Mouse (Mus musculus): ENCODE measurements around the gene Oxa1l. TPM values are rescaled to one million over a fixed set of nuclear protein-coding genes. Genes with fewer than 3 reads are reported as not detected.

Gene Oxa1l
- polyA plus RNA-seq, 1 experiment: 177 TPM

DNA sequence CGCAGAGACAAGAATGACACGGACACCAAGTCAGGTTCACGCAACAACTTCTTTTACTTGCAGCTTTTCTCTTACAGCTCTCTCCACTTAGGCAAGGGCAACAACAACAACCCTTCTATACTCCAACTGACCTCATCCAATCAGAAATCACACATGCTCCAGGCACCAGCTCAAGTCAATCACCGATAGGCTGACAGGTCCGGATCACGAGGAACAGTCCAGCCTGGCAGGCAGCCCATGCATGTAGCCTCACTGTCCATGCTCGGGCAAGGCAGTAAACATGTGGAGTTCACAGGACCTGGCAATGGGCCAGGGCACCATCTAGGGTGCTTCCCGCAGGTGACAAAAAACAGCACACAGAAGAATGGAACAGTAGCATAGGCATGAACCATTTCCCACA is 8.3 kb upstream of the Oxa1l start:
- TF ChIP-seq CTCF (IDR thresholded peaks at IDR 0.05; ENCODE audit: borderline replicate concordance, control insufficient read depth, extremely low read depth, insufficient read depth, low read length, poor library complexity): no peak
- TF ChIP-seq POLR2A (IDR thresholded peaks at IDR 0.05; ENCODE audit: control insufficient read depth, extremely low read depth, insufficient read depth, low read length, poor library complexity): no peak
- Histone ChIP-seq H3K4me1 (replicated peaks; ENCODE audit: control insufficient read depth, insufficient read depth, low read length) (peaks cover 8% of the 10 kb centered on the region), H3K27ac (ENCODE audit: control insufficient read depth, insufficient read depth, low read length) (no peak overlapping the region), H3K4me3 (ENCODE audit: control insufficient read depth, insufficient read depth, low read length) (no peak overlapping the region), H3K27me3 (ENCODE audit: control insufficient read depth, insufficient read depth, low read length) (no peaks in the 10 kb centered on the region), H3K36me3 (ENCODE audit: control insufficient read depth, insufficient read depth, low read length) (no peaks in the 10 kb centered on the region)
- WGBS: 82% methylated on average over 8 of the region's 8 CpGs
- DNase-seq: no peak

DNA sequence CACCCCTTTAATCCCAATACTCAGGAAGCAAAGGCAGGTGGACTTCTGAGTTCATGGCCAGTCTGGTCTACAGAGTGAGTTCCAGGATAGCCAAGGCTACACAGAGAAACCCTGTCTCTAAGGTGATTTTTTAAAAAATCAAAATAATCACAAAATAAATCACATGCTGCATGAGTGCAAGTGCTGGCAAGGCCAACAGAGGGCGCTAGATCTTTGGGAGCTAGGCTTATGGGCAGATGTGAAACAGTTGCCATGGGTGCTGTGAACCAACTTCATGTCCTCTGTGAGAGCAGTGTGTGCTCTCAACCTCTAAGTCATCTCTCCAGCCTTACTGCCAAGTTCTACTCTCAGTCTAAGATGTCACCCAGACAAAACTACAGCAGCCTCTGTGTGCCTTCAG is 6.2 kb upstream of the Oxa1l start:
- Histone ChIP-seq H3K36me3 (ENCODE audit: control insufficient read depth, insufficient read depth, low read length) (no peaks in the 10 kb centered on the region), H3K27me3 (ENCODE audit: control insufficient read depth, insufficient read depth, low read length) (no peaks in the 10 kb centered on the region), H3K4me1 (replicated peaks; ENCODE audit: control insufficient read depth, insufficient read depth, low read length) (peaks cover 8% of the 10 kb centered on the region), H3K27ac (ENCODE audit: control insufficient read depth, insufficient read depth, low read length) (no peak overlapping the region), H3K4me3 (ENCODE audit: control insufficient read depth, insufficient read depth, low read length) (no peak overlapping the region)
- 83% methylated on average over 1 of the region's 1 CpGs for WGBS
- no peak for TF ChIP-seq CTCF (IDR thresholded peaks at IDR 0.05; ENCODE audit: borderline replicate concordance, control insufficient read depth, extremely low read depth, insufficient read depth, low read length, poor library complexity)
- no peak for TF ChIP-seq POLR2A (IDR thresholded peaks at IDR 0.05; ENCODE audit: control insufficient read depth, extremely low read depth, insufficient read depth, low read length, poor library complexity)
- no peak for DNase-seq

DNA sequence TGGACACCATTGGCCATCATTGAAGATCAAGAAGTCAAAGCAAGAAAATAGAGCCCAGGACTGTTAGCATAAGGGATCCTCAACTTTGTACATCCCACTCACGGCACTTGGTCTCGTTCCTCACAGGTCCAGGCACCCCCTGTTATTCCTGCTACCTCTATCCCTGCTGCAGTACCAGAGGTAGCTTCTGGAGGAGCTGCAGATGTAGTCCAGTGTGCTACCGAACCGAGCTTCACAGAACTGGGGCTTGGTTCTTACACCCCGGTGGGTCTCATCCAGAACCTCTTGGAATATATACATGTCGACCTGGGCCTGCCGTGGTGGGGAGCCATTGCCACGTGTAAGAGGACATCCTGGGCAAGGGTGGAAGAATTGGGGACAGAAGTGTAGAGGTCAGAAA is 2.5 kb downstream of the Oxa1l start:
- 96% methylated on average over 8 of the region's 8 CpGs for WGBS
- no peak overlapping the region for H3K27ac ChIP-seq (ENCODE audit: control insufficient read depth, insufficient read depth, low read length)
- TF ChIP-seq POLR2A (IDR thresholded peaks at IDR 0.05; ENCODE audit: control insufficient read depth, extremely low read depth, insufficient read depth, low read length, poor library complexity) (no peak), CTCF (IDR thresholded peaks at IDR 0.05; ENCODE audit: borderline replicate concordance, control insufficient read depth, extremely low read depth, insufficient read depth, low read length, poor library complexity) (no peak)
- no peaks in the 10 kb centered on the region for H3K27me3 ChIP-seq (ENCODE audit: control insufficient read depth, insufficient read depth, low read length)
- no peak overlapping the region for H3K4me3 ChIP-seq (ENCODE audit: control insufficient read depth, insufficient read depth, low read length)
- peaks cover 30% of the 10 kb centered on the region for H3K36me3 ChIP-seq (ENCODE audit: control insufficient read depth, insufficient read depth, low read length)
- no peak for DNase-seq
- H3K4me1 ChIP-seq (replicated peaks; ENCODE audit: control insufficient read depth, insufficient read depth, low read length): peaks cover 8% of the 10 kb centered on the region; the same call in 1 of the 2 replicates

DNA sequence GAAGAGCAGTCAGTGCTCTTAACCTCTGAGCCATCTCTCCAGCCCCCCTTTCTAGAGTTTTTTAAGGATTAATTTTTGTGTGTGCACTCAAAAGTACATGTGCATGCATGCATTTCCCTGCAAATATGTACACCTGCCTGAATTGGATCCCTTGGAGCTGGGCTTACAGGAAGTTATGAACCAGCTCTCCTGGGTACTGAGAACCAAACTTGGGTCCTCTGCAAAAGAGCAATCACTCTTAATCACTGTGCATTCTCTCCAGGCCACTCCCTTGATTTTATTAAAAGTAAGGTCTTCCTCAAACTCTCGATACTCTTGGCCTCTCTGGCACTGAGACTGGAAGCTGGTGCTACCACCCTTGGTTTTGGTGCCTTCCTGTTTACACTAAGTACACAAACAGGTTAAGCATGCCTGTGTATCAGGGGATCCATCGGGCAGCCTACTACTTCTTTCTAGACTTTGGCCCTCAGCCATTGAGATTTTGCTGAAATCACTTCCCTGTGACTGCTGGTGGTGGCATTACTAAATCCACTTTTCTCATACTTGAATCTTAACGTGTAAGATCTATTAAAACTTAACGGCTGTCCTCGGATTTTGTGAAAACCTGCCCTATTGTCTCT is 4.5 kb downstream of the Oxa1l start:
- 93% methylated on average over 5 of the region's 5 CpGs for WGBS
- Histone ChIP-seq H3K27me3 (ENCODE audit: control insufficient read depth, insufficient read depth, low read length) (no peaks in the 10 kb centered on the region; the same call in 1 of the 2 replicates), H3K36me3 (ENCODE audit: control insufficient read depth, insufficient read depth, low read length) (peaks cover 50% of the 10 kb centered on the region), H3K4me3 (ENCODE audit: control insufficient read depth, insufficient read depth, low read length) (no peak overlapping the region), H3K4me1 (replicated peaks; ENCODE audit: control insufficient read depth, insufficient read depth, low read length) (peaks cover 8% of the 10 kb centered on the region; the same call in 1 of the 2 replicates), H3K27ac (ENCODE audit: control insufficient read depth, insufficient read depth, low read length) (no peak overlapping the region)
- no peak for TF ChIP-seq POLR2A (IDR thresholded peaks at IDR 0.05; ENCODE audit: control insufficient read depth, extremely low read depth, insufficient read depth, low read length, poor library complexity)
- TF ChIP-seq CTCF (IDR thresholded peaks at IDR 0.05; ENCODE audit: borderline replicate concordance, control insufficient read depth, extremely low read depth, insufficient read depth, low read length, poor library complexity): no peak
- DNase-seq: no peak

DNA sequence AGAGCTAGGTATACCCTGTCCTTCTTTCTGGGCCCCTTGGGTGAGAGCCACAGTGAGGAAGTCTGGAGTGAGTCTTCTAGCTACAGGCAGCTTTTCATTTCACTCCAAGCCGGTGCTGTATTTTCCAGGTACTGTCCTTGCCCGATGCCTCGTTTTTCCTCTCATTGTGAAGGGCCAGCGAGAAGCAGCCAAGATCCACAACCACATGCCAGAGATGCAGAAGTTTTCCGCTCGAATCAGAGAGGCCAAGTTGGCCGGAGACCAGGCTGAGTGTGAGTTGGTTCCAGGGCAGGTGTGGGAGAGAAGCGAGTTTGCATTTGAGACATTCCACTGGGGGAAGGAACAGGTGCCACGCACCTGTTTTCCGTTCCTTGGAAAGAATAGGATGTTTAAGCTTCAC is 5.9 kb downstream of the Oxa1l start:
- no peak overlapping the region for H3K27ac ChIP-seq (ENCODE audit: control insufficient read depth, insufficient read depth, low read length)
- no peaks in the 10 kb centered on the region; the same call in 1 of the 2 replicates for H3K27me3 ChIP-seq (ENCODE audit: control insufficient read depth, insufficient read depth, low read length)
- WGBS: 93% methylated on average over 10 of the region's 10 CpGs
- H3K4me1 ChIP-seq (replicated peaks; ENCODE audit: control insufficient read depth, insufficient read depth, low read length): peaks cover 7% of the 10 kb centered on the region; the same call in 1 of the 2 replicates
- no peak overlapping the region for H3K4me3 ChIP-seq (ENCODE audit: control insufficient read depth, insufficient read depth, low read length)
- no peak for DNase-seq
- TF ChIP-seq CTCF (IDR thresholded peaks at IDR 0.05; ENCODE audit: borderline replicate concordance, control insufficient read depth, extremely low read depth, insufficient read depth, low read length, poor library complexity): no peak
- no peak for TF ChIP-seq POLR2A (IDR thresholded peaks at IDR 0.05; ENCODE audit: control insufficient read depth, extremely low read depth, insufficient read depth, low read length, poor library complexity)
- peaks cover 56% of the 10 kb centered on the region for H3K36me3 ChIP-seq (ENCODE audit: control insufficient read depth, insufficient read depth, low read length)

DNA sequence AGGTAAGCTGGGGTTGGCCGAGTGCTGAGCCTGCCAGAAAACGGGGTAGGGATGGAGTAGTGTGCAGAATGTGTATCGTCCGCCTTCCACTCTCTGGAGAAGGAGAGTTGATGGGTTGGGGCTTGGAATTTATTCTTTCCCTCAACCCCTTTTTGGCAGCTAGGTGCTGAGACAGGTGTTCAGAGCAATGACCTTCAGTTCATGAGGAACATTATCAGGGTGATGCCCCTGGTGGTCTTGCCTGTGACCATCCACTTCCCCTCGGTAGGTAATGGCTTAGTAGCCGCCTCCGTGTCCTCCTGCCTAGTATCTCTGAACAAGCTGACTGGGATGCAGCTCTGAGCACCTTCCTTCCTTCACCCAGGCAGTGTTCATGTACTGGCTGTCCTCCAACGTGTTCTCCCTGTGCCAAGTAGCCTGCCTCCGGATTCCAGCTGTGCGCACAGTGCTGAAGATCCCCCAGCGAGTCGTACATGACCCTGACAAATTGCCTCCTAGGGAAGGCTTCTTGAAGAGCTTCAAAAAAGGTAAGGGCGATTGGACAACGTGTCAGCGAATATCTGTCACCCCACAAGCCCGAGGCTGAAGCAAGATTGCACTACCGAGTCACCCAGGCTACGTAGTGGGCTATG is 6.9 kb downstream of the Oxa1l start:
- TF ChIP-seq CTCF (IDR thresholded peaks at IDR 0.05; ENCODE audit: borderline replicate concordance, control insufficient read depth, extremely low read depth, insufficient read depth, low read length, poor library complexity) (no peak), POLR2A (IDR thresholded peaks at IDR 0.05; ENCODE audit: control insufficient read depth, extremely low read depth, insufficient read depth, low read length, poor library complexity) (no peak)
- H3K27ac ChIP-seq (ENCODE audit: control insufficient read depth, insufficient read depth, low read length): no peak overlapping the region
- no peak for DNase-seq
- peaks cover under 1% of the 10 kb centered on the region; the same call in 1 of the 2 replicates for H3K4me1 ChIP-seq (replicated peaks; ENCODE audit: control insufficient read depth, insufficient read depth, low read length)
- 96% methylated on average over 18 of the region's 18 CpGs for WGBS
- no peaks in the 10 kb centered on the region; the same call in 1 of the 2 replicates for H3K27me3 ChIP-seq (ENCODE audit: control insufficient read depth, insufficient read depth, low read length)
- no peak overlapping the region for H3K4me3 ChIP-seq (ENCODE audit: control insufficient read depth, insufficient read depth, low read length)
- peaks cover 56% of the 10 kb centered on the region for H3K36me3 ChIP-seq (ENCODE audit: control insufficient read depth, insufficient read depth, low read length)

All from thymus, adult 2 months (tissue).